Mouse (Mus musculus): ENCODE measurements around the gene Gria4. TPM values are rescaled to one million over a fixed set of nuclear protein-coding genes. Genes with fewer than 3 reads are reported as not detected.
"Not testable (repeated sequence)": the region's sequence is repeated elsewhere in the genome, so short reads cannot be mapped to it uniquely, and the experiment has no call there.

The Gria4 gene
- total RNA-seq (2022): 10 to 100 TPM; 51.7 to 63.4 (median 57.9) TPM

DNA sequence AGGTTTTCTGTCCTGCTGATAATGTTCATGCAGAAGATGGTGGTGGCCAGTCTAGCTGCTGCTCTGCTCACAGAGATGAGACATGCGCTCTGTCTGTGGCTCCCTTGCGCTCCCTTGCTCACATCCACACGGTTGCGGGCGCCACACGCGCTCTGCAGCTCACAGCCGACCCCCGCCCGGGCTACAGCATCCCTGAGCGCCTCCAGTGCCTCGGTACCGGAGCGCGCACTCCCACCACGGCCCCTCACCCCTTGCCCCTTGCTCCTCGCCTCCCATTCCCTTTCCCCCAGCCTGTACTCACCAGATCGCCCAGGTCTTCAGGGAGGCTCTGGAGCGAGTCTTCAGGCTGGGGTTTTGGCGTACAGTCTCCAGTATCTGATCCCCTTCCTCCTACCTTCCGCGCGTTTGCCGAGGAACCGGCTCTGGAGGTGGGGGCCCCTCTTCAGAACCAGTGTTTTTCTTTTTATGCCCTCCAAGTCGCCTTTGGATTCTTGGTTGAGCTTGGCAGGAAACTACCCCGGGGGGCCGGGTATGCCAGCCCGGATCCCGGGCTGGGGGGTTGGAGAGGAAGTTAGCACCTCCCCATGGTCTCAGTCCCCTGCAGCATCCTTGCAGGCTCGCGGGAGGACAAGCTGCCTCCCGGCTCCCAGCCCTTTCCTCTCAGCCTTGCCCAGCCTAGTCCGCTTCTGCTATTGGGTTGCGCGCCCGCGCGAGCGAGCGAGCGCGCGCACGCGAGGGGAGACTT is at the start of gene Gria4:
Gene Gria4, minus strand, starts transcription at position 691 of the 745 bp plus-strand sequence.
- peak; percentile 66 to 70 for DNase-seq (ENCODE audit: low spot score in 2 of 2)

GRCm38 (mm10) chr9:4810941-4811340 is 14.9 kb upstream of the Gria4 start:
- not testable (repeated sequence) for DNase-seq (ENCODE audit: low spot score in 2 of 2)

DNA sequence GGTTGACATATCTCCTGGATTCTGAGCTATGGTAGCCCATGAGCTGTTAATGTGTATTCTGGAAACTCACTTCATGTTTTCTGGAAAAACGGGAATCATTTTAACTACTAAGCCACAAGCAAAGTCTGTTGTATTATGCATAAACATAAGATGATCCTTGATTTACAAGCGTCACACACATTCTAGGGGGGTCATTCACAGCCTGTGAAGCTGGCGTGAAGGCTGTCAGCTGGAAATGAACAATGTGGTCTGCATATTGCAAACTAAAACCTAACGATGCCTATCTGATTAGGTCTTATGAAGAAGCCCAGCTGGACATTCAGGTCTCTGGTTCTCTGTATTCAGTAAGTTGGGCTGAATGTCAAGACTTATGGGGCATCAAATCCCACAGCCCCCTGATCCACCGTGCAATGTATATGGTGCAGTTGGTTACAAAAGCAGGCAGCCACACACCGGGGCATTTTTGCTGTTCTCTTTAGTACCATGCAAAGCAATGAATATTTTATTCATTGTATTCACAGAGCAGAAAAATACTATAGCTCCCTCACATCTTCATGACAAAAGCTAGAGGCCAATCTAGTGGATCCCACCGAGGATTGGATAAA is 7.2 kb upstream of the Gria4 start:
- DNase-seq (ENCODE audit: low spot score in 2 of 2): no peak

DNA sequence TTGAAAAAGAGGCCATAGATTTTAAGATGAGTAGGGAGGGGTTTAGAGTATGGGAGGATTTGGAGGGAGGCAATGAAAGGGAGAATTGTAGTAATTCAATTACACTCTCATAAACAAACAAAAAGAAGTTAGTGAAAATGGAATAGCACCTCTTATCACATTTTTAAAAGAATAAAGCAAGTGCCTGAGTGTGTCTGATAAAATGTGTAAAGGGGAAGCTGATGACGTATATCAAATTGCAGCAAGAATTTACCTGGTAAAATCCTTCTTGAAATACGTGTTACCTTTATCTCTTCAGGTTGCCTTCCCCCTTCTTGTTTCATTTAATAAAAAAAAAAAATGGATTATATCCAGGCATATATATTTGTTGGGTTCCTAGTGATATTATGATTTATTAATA is 1.4 kb upstream of the Gria4 start:
- DNase-seq (ENCODE audit: low spot score in 2 of 2): no peak

- no peak for DNase-seq (ENCODE audit: low spot score in 2 of 2)
These were observed 233 bp upstream of the Gria4 start for GRCm38 (mm10) chr9:4796289-4796645.

- peak in 1 of 2 experiments; percentile 26 for DNase-seq (ENCODE audit: low spot score in 2 of 2)
These were observed 959 bp downstream of the Gria4 start for GRCm38 (mm10) chr9:4795075-4795474.

- DNase-seq (ENCODE audit: low spot score in 2 of 2): no peak
These were observed 1.6 kb downstream of the Gria4 start for GRCm38 (mm10) chr9:4794411-4794810.

- not testable (repeated sequence) for DNase-seq (ENCODE audit: low spot score in 2 of 2)
These were observed 46.6 kb downstream of the Gria4 start for GRCm38 (mm10) chr9:4749407-4749806.

DNA sequence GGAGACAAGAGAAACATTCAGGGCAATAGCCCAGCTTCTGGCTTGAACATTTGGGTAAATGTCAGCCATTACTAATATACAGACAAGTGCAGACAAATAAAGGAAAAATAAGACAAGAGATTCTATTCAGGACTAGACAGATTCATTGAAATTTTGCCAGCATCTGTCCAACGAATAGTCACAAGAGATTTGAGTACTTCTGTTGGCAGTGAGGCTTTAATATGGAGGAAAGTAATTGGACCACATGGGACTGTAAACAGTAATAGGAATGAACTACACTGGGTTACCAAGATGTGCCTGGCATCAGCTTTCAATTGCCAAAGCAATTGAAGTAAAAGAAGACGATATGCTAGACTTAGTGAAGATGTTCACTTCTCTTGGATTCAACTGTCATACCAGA is 81.9 kb downstream of the Gria4 start:
- DNase-seq (ENCODE audit: low spot score in 2 of 2): no peak

DNA sequence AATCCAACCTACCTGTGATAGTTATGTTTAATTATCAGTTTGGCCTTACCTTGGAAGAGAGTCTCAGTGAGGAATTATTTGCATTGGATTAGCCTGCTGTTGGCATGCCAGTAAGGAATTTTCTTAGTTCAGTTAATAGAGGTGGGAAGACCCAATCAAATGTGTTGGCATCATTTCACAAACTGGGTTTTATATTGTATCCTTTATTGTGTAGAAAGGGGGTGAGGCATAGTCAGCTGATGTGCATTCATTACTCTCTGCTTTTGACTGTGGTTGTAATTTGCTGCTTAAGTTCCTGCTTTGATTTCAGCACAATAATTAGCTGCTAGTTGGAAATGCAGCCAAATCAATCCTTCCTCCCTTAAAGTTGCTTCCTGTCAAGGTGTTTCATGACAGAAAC is 83.7 kb downstream of the Gria4 start:
- DNase-seq (ENCODE audit: low spot score in 2 of 2): no peak

GRCm38 (mm10) chr9:4687149-4687548 is 108.9 kb downstream of the Gria4 start:
- DNase-seq (ENCODE audit: low spot score in 2 of 2): no peak

DNA sequence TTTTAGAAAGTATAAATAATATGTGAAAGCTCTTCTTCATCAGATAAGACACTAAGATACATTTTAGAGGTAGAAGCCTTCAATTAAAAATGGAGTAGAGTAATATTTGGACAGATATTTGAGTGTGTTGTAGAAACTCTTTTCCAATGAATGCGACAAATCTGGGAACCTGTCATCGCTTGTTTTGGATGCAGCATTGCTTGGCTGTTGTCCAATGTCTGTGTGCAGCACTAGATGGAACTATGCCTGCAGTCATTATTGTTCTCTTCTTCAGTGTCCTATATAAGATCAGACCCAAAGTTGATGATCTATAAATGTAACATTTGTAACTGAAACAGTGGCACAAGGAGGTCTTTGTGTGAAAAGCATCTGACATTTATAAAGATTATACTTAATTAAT is 115.8 kb downstream of the Gria4 start:
- peak in 1 of 2 experiments; percentile 8 for DNase-seq (ENCODE audit: low spot score in 2 of 2)

- no peak for DNase-seq (ENCODE audit: low spot score in 2 of 2)
These were observed 116.9 kb downstream of the Gria4 start for GRCm38 (mm10) chr9:4679099-4679498.

- no peak for DNase-seq (ENCODE audit: low spot score in 2 of 2)
These were observed 130.3 kb downstream of the Gria4 start for GRCm38 (mm10) chr9:4665691-4666090.

DNA sequence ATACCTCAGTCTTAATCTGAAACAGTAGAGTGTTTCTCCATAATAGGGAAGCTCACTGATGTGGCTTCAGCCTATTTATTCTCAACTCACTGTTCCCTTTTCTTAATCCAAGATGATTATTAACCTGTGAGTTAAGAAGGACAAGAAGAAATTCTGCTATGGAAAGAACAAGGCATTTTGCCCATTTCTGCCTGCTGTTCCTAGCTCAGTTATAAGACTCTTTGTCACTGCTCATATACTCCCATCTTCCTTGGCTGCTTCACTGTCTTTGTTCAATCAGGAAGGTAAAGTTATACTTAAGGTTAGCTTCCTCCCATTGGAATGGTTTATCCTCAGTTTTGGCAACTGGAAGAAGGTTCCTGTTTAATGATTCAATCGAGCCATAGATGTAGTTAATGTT is 133.6 kb downstream of the Gria4 start:
- no peak for DNase-seq (ENCODE audit: low spot score in 2 of 2)

- no peak for DNase-seq (ENCODE audit: low spot score in 2 of 2)
These were observed 137.1 kb downstream of the Gria4 start for GRCm38 (mm10) chr9:4658951-4659350.

DNA sequence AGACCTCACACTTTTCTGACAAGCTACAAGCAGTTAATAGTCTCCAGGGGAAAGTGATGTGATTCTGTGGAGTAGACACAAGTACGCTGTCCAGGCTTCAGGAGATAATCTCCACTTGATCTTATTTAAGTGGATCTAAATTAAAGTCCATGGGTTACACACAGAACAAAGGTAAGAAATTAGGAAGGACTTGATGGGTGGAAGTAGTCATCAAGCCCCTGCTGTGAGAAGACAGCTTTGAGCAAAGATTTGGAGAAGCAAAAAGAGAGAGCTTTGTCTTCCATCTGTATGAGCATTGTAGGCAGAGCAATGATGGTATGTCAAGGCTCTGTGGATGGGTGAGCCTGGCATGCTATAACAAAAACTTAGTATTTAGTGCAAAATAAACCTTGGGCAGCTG is 141.7 kb downstream of the Gria4 start:
- DNase-seq (ENCODE audit: low spot score in 2 of 2): no peak

DNA sequence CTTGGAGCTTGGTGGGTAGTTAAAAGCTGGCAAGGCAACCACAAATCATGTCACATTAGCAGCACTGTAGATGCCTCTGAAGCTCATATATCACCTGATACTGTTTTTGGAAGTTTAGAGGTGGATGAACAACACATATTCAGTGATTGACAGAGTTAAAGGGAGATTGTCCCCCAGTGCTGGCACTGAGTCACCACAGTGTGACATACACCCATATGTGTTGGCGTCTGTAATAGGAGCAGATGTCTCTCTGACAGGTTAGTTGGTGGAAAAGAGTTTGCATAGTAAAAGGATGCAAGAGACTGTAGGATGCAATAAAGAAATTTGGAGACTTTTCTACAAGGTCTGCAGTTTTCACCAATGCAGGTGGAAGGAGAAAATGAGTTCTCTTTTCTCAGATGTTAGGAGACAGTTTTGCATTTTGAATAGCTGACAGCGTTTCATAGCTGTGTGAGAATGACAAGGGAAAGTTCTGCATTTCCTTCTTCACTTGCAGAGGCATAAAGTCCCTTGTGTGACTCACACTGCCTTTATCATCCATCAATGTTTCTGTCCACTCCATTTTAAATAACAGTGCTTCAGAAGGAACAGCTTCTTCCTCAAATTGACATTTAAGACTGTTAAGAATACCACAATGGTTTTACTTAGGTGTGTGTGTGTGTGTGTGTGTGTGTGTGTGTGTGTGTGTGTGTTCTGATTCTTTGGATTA is 156.7 kb downstream of the Gria4 start:
- DNase-seq (ENCODE audit: low spot score in 2 of 2): peak; percentile 20 to 41

DNA sequence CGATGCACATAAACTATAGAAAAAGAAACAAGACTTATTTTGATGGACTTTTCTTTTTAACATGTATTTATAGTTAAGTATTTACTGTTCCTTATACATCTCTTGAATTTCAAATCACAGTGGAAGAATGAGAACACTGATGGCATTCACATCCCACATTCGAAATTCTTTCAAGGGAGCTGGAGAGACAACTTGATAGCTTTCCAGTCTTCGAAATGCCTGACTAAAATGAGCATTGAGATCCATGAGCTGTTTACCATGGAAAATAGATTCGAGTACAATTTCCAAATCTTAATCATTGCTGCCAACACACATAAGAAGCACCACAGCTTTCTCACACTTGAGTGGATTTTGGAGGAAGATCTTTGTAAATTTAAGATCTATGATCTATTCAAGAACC is 164.1 kb downstream of the Gria4 start:
- no peak for DNase-seq (ENCODE audit: low spot score in 2 of 2)

- DNase-seq (ENCODE audit: low spot score in 2 of 2): no peak
These were observed 180.7 kb downstream of the Gria4 start for GRCm38 (mm10) chr9:4615286-4615685.

DNA sequence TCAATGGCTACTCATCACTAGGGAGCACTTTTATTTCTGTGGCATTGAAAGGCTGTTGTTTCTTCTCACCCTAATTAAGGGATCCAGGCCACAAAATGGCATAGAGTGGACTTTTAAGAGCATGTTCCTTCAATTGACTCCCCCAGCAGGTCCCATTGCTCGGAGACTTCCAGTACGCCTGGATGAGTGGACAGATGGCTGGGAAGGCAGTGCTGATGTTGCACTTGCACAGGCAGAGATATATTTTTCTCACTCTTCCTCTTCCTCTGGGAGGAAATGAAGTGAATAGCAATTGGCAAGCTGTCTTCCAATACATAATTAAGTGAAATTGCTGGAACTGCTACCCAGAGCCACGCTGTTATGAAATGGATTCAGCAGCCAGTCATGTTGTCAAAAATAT is 190.7 kb downstream of the Gria4 start:
- no peak for DNase-seq (ENCODE audit: low spot score in 2 of 2)

DNA sequence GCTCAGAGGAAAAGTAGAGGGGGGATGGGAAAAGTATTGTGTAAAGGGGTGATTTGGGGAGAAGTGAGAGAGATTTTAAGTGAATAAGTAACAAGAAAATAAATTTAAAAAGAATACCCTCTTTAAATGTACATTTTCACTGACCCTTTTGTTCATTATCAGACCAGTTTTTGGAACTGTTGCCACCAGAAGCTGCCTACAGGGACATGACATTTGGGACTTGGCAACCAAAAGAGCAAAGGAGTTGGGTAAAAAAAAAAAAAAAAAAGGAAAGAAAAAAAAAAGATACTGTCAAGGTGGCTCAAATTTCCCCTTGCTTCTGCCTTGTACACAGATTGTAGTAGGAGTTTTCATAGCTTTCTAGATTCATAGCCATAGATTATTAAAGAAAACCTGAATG is 191.8 kb downstream of the Gria4 start:
- no peak for DNase-seq (ENCODE audit: low spot score in 2 of 2)

GRCm38 (mm10) chr9:4601788-4602187 is 194.2 kb downstream of the Gria4 start:
- DNase-seq (ENCODE audit: low spot score in 2 of 2): no peak

All from layer of hippocampus, adult 8-10 months (tissue).